Mouse (Mus musculus): ENCODE measurements at regions not wholly inside any gene's neighbourhood (a gene's known extent, or its start where the extent isn't known, plus 50 kb on each side); places are given as distances from the start of the nearest gene placed in this dataset.

- no peak for TF ChIP-seq CTCF (conservative IDR thresholded peaks at IDR 0.05; ENCODE audit: insufficient read depth, insufficient read length, low read depth, low read length)
- TF ChIP-seq POLR2A (IDR thresholded peaks at IDR 0.05; ENCODE audit: low read depth, low read length): no peak
Measured at GRCm38 (mm10) chr16:29920940-29921339, 143.2 kb upstream of the Hes1 start.

All from kidney, adult 2 months (tissue).